Mouse (Mus musculus) E14TG2a.4 (cell line): ENCODE measurements around the gene Csrnp1.

Experiments
- CTCF ChIP-seq: conservative IDR thresholded peaks from 2 replicates; pipeline ENCODE4 v1.5.1; 2014; ENCODE audit warnings: low read length
- POU5F1 ChIP-seq: IDR thresholded peaks from 2 replicates; pipeline ENCODE4 v1.6.1; 2014; ENCODE audit warnings: low read length, borderline replicate concordance

- no peak for TF ChIP-seq CTCF
- no peak for TF ChIP-seq POU5F1
Observed at GRCm38 (mm10) chr9:119923462-119923861, 61.0 kb downstream of the Csrnp1 start.
